Mouse (Mus musculus): ENCODE data around the gene Adipor1. TPM values are rescaled to one million over a fixed set of nuclear protein-coding genes. Genes with fewer than 3 reads are reported as not detected.

Adipor1 gene
- polyA plus RNA-seq (2014; fragmentation: Nextera tagmentation; extraction: Ambion mirVana) = 97.2 and 102 TPM in 2 replicates

GRCm38 (mm10) chr1:134415168-134415831, at the start of gene Adipor1:
Gene Adipor1, plus strand, starts transcription at chr1:134415378.
- no peaks in the 10 kb centered on the region for H3K27me3 ChIP-seq (replicated peaks; ENCODE audit: control insufficient read depth, insufficient read depth, low read length)
- WGBS = under 1% methylated on average over 25 of the region's 77 CpGs
- H3K4me3 ChIP-seq (ENCODE audit: low read depth, low read length) = peak within 1 kb of the TSS; percentile 80
- H3K4me1 ChIP-seq (ENCODE audit: control insufficient read depth, insufficient read depth, low read length) = peaks cover 42% of the 10 kb centered on the region
- no peaks in the 10 kb centered on the region for H3K9me3 ChIP-seq (ENCODE audit: control insufficient read depth, low read length)
- H3K36me3 ChIP-seq (ENCODE audit: control insufficient read depth, insufficient read depth, low read length) = peaks cover 19% of the 10 kb centered on the region
- H3K4me2 ChIP-seq (ENCODE audit: low read depth, low read length) = peak within 1 kb of the TSS; percentile 73
- DNase-seq (ENCODE audit: low spot score) = peak; percentile 99
- peak within 1 kb of the TSS; percentile 95 for H3K27ac ChIP-seq (replicated peaks; ENCODE audit: low read depth, low read length)
- peak within 1 kb of the TSS; percentile 95 for H3K9ac ChIP-seq (ENCODE audit: low read depth, low read length)
- peak; percentile 99 for ATAC-seq (ENCODE audit: low read depth)

GRCm38 (mm10) chr1:134365491-134365890, 49.7 kb upstream of the Adipor1 start:
- no peak for ATAC-seq (ENCODE audit: low read depth)
- no peak overlapping the region for H3K27ac ChIP-seq (replicated peaks; ENCODE audit: low read depth, low read length)
- H3K4me1 ChIP-seq (ENCODE audit: control insufficient read depth, insufficient read depth, low read length) = peaks cover 6% of the 10 kb centered on the region
- H3K4me3 ChIP-seq (ENCODE audit: low read depth, low read length) = no peak overlapping the region
- no peak overlapping the region for H3K9ac ChIP-seq (ENCODE audit: low read depth, low read length)
- no peak overlapping the region for H3K4me2 ChIP-seq (ENCODE audit: low read depth, low read length)
- H3K27me3 ChIP-seq (replicated peaks; ENCODE audit: control insufficient read depth, insufficient read depth, low read length) = no peaks in the 10 kb centered on the region
- DNase-seq (ENCODE audit: low spot score) = no peak
- peaks cover 3% of the 10 kb centered on the region; the same call in 1 of the 2 replicates for H3K36me3 ChIP-seq (ENCODE audit: control insufficient read depth, insufficient read depth, low read length)
- WGBS = 62% methylated on average over 5 of the region's 5 CpGs
- no peaks in the 10 kb centered on the region for H3K9me3 ChIP-seq (ENCODE audit: control insufficient read depth, low read length)

GRCm38 (mm10) chr1:134368777-134369337, 46.3 kb upstream of the Adipor1 start:
- ATAC-seq (ENCODE audit: low read depth) (0 out of 2 replicates have a peak, but pooled peaks have one; percentile 41), DNase-seq (ENCODE audit: low spot score) (peak; percentile 69)
- no peak overlapping the region for H3K4me2 ChIP-seq (ENCODE audit: low read depth, low read length)
- H3K9ac ChIP-seq (ENCODE audit: low read depth, low read length) = no peak overlapping the region
- H3K36me3 ChIP-seq (ENCODE audit: control insufficient read depth, insufficient read depth, low read length) = no peaks in the 10 kb centered on the region
- no peak overlapping the region for H3K27ac ChIP-seq (replicated peaks; ENCODE audit: low read depth, low read length)
- 50% methylated on average over 9 of the region's 9 CpGs for WGBS
- H3K27me3 ChIP-seq (replicated peaks; ENCODE audit: control insufficient read depth, insufficient read depth, low read length) = no peaks in the 10 kb centered on the region
- no peaks in the 10 kb centered on the region for H3K9me3 ChIP-seq (ENCODE audit: control insufficient read depth, low read length)
- no peak overlapping the region for H3K4me3 ChIP-seq (ENCODE audit: low read depth, low read length)
- no peaks in the 10 kb centered on the region for H3K4me1 ChIP-seq (ENCODE audit: control insufficient read depth, insufficient read depth, low read length)

GRCm38 (mm10) chr1:134374124-134374523, 41.1 kb upstream of the Adipor1 start:
- no peak overlapping the region for H3K27ac ChIP-seq (replicated peaks; ENCODE audit: low read depth, low read length)
- no peaks in the 10 kb centered on the region for H3K4me1 ChIP-seq (ENCODE audit: control insufficient read depth, insufficient read depth, low read length)
- H3K4me3 ChIP-seq (ENCODE audit: low read depth, low read length) = no peak overlapping the region
- H3K36me3 ChIP-seq (ENCODE audit: control insufficient read depth, insufficient read depth, low read length) = no peaks in the 10 kb centered on the region
- H3K9ac ChIP-seq (ENCODE audit: low read depth, low read length) = no peak overlapping the region
- 55% methylated on average over 2 of the region's 2 CpGs for WGBS
- no peaks in the 10 kb centered on the region for H3K27me3 ChIP-seq (replicated peaks; ENCODE audit: control insufficient read depth, insufficient read depth, low read length)
- H3K4me2 ChIP-seq (ENCODE audit: low read depth, low read length) = no peak overlapping the region
- no peaks in the 10 kb centered on the region for H3K9me3 ChIP-seq (ENCODE audit: control insufficient read depth, low read length)
- DNase-seq (ENCODE audit: low spot score) = no peak
- no peak for ATAC-seq (ENCODE audit: low read depth)

- H3K9me3 ChIP-seq (ENCODE audit: control insufficient read depth, low read length) = no peaks in the 10 kb centered on the region
- H3K4me3 ChIP-seq (ENCODE audit: low read depth, low read length) = no peak overlapping the region
- no peak for DNase-seq (ENCODE audit: low spot score)
- WGBS = 85% methylated on average over 2 of the region's 2 CpGs
- ATAC-seq (ENCODE audit: low read depth) = no peak
- H3K4me2 ChIP-seq (ENCODE audit: low read depth, low read length) = no peak overlapping the region
- no peak overlapping the region for H3K27ac ChIP-seq (replicated peaks; ENCODE audit: low read depth, low read length)
- H3K36me3 ChIP-seq (ENCODE audit: control insufficient read depth, insufficient read depth, low read length) = no peaks in the 10 kb centered on the region
- no peaks in the 10 kb centered on the region for H3K27me3 ChIP-seq (replicated peaks; ENCODE audit: control insufficient read depth, insufficient read depth, low read length)
- H3K4me1 ChIP-seq (ENCODE audit: control insufficient read depth, insufficient read depth, low read length) = peaks cover 10% of the 10 kb centered on the region; the same call in 1 of the 2 replicates
- H3K9ac ChIP-seq (ENCODE audit: low read depth, low read length) = no peak overlapping the region
Measured at GRCm38 (mm10) chr1:134381051-134381450, 34.1 kb upstream of the Adipor1 start.

- peak overlapping the region; percentile 55 for H3K9ac ChIP-seq (ENCODE audit: low read depth, low read length)
- no peak for DNase-seq (ENCODE audit: low spot score)
- WGBS = 6% methylated on average over 19 of the region's 19 CpGs
Measured at GRCm38 (mm10) chr1:134381795-134382625, 33.2 kb upstream of the Adipor1 start.

GRCm38 (mm10) chr1:134384581-134384980, 30.6 kb upstream of the Adipor1 start:
- ATAC-seq (ENCODE audit: low read depth) (no peak), DNase-seq (ENCODE audit: low spot score) (no peak)
- Histone ChIP-seq H3K27me3 (replicated peaks; ENCODE audit: control insufficient read depth, insufficient read depth, low read length) (no peaks in the 10 kb centered on the region), H3K9me3 (ENCODE audit: control insufficient read depth, low read length) (no peaks in the 10 kb centered on the region), H3K27ac (replicated peaks; ENCODE audit: low read depth, low read length) (no peak overlapping the region), H3K36me3 (ENCODE audit: control insufficient read depth, insufficient read depth, low read length) (no peaks in the 10 kb centered on the region), H3K4me2 (ENCODE audit: low read depth, low read length) (no peak overlapping the region), H3K9ac (ENCODE audit: low read depth, low read length) (no peak overlapping the region), H3K4me3 (ENCODE audit: low read depth, low read length) (no peak overlapping the region), H3K4me1 (ENCODE audit: control insufficient read depth, insufficient read depth, low read length) (peaks cover 10% of the 10 kb centered on the region; the same call in 1 of the 2 replicates)
- WGBS = 79% methylated on average over 4 of the region's 4 CpGs

More at GRCm38 (mm10) chr1:134381795-134382625, 33.2 kb upstream of the Adipor1 start:
- peak overlapping the region; percentile 58 for H3K4me2 ChIP-seq (ENCODE audit: low read depth, low read length)
- no peaks in the 10 kb centered on the region for H3K9me3 ChIP-seq (ENCODE audit: control insufficient read depth, low read length)
- no peaks in the 10 kb centered on the region for H3K27me3 ChIP-seq (replicated peaks; ENCODE audit: control insufficient read depth, insufficient read depth, low read length)
- H3K36me3 ChIP-seq (ENCODE audit: control insufficient read depth, insufficient read depth, low read length) = no peaks in the 10 kb centered on the region
- ATAC-seq (ENCODE audit: low read depth) = no peak
- H3K4me1 ChIP-seq (ENCODE audit: control insufficient read depth, insufficient read depth, low read length) = peaks cover 10% of the 10 kb centered on the region; the same call in 1 of the 2 replicates
- H3K4me3 ChIP-seq (ENCODE audit: low read depth, low read length) = peak overlapping the region; percentile 32
- H3K27ac ChIP-seq (replicated peaks; ENCODE audit: low read depth, low read length) = no peak overlapping the region

GRCm38 (mm10) chr1:134385176-134385575, 30.0 kb upstream of the Adipor1 start:
- H3K27ac ChIP-seq (replicated peaks; ENCODE audit: low read depth, low read length) = no peak overlapping the region
- H3K4me2 ChIP-seq (ENCODE audit: low read depth, low read length) = no peak overlapping the region
- no peak overlapping the region for H3K4me3 ChIP-seq (ENCODE audit: low read depth, low read length)
- no peak overlapping the region for H3K9ac ChIP-seq (ENCODE audit: low read depth, low read length)
- H3K27me3 ChIP-seq (replicated peaks; ENCODE audit: control insufficient read depth, insufficient read depth, low read length) = no peaks in the 10 kb centered on the region
- H3K36me3 ChIP-seq (ENCODE audit: control insufficient read depth, insufficient read depth, low read length) = no peaks in the 10 kb centered on the region
- H3K4me1 ChIP-seq (ENCODE audit: control insufficient read depth, insufficient read depth, low read length) = peaks cover 10% of the 10 kb centered on the region; the same call in 1 of the 2 replicates
- ATAC-seq (ENCODE audit: low read depth) (no peak), DNase-seq (ENCODE audit: low spot score) (no peak)
- no peaks in the 10 kb centered on the region for H3K9me3 ChIP-seq (ENCODE audit: control insufficient read depth, low read length)
